Mouse (Mus musculus): ENCODE results near the gene AI413582. TPM values are rescaled to one million over a fixed set of nuclear protein-coding genes. Genes with fewer than 3 reads are reported as not detected.
A peak's percentile ranks its signal among the peaks of the same experiment; 100 is the strongest.

Gene AI413582
- polyA plus RNA-seq, 1 experiment from 2014 or later = 20.7 TPM

DNA sequence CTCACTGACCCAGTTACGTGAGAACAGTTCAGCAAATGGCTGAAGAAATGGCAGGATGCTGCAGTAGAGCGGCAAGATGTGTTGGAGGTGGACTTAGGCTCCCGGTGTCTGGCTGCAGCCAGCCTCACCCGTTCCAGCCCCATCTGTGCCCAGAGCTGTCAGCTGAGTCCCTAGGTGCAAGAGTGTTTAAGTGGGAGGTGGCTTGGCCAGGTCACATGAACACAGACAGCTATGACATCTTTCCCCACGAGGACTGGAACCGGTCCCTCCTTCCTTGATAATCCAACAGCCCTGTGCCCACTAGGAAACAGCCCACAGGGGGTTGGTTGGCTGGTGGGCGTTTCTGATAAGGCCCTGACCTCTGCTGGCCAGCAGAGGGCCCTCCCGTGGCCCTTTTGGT is 37.5 kb downstream of the AI413582 start:
- ATAC-seq (ENCODE audit: low FRiP score, low read depth) = no peak
- H3K27ac ChIP-seq (replicated peaks) = no peak overlapping the region
- 60% methylated on average over 8 of the region's 8 CpGs for WGBS

DNA sequence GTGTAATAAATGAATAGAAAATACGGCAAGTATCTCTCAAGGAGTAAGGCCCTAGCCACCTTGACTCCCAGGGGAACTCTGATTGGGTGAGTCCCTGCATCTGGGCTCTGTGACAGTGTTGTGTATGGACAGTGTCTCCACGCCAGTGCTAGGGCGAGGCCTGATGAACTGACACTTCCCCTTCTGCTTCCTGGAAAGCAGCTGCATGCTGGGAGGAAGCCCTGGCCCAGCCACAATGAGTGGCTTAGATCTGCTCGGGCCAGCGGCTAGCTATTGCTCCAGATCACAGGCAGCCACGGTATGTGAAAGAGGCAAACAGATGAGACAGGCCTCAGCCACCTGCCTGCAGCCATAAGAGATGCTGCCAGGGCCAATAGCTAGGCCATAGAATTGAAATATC is 38.4 kb downstream of the AI413582 start:
- H3K4me3 ChIP-seq = no peak overlapping the region
- 79% methylated on average over 6 of the region's 6 CpGs for WGBS
- H3K27ac ChIP-seq (replicated peaks) = no peak overlapping the region

More for the DNA sequence above, 37.5 kb downstream of the AI413582 start:
- Histone ChIP-seq H3K4me1 (no peaks in the 10 kb centered on the region), H3K27me3 (no peaks in the 10 kb centered on the region), H3K4me3 (no peak overlapping the region), H3K9ac (replicated peaks) (no peak overlapping the region), H3K4me2 (replicated peaks) (no peak overlapping the region), H3K9me3 (no peaks in the 10 kb centered on the region), H3K36me3 (no peaks in the 10 kb centered on the region)

GRCm38 (mm10) chr17:27523121-27523520 is 42.4 kb downstream of the AI413582 start:
- Histone ChIP-seq H3K27ac (replicated peaks) (no peak overlapping the region), H3K4me3 (no peak overlapping the region), H3K36me3 (no peaks in the 10 kb centered on the region), H3K4me1 (peaks cover 26% of the 10 kb centered on the region), H3K4me2 (replicated peaks) (no peak overlapping the region), H3K27me3 (peaks cover 34% of the 10 kb centered on the region), H3K9me3 (no peaks in the 10 kb centered on the region), H3K9ac (replicated peaks) (no peak overlapping the region)
- ATAC-seq (ENCODE audit: low FRiP score, low read depth) = no peak
- 38% methylated on average over 7 of the region's 7 CpGs for WGBS

More for the DNA sequence above, 38.4 kb downstream of the AI413582 start:
- ATAC-seq (ENCODE audit: low FRiP score, low read depth) = no peak
- Histone ChIP-seq H3K9me3 (no peaks in the 10 kb centered on the region), H3K4me1 (no peaks in the 10 kb centered on the region), H3K36me3 (no peaks in the 10 kb centered on the region), H3K27me3 (peaks cover 4% of the 10 kb centered on the region; the same call in 1 of the 2 replicates), H3K9ac (replicated peaks) (no peak overlapping the region), H3K4me2 (replicated peaks) (no peak overlapping the region)

DNA sequence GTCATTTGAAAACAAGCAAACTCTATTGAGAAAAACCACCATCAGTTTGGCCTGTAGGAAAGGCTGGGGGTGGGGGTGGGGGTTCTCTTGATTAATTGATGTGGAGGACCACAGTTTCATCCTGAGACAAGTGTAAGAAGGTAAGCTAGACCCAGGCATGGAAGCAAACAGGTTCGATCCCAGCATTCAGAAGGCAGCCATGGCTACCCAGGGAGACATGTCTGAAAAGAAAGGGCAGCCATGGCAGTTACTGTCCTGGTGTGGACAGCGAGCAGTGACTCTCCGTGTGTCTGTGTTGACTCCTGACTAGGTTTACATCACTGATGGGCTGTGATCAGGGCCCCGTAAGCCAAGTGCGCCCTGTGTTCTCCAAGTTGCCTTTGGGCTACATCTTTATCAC is 44.3 kb downstream of the AI413582 start, which contains the start of gene Grm4:
Gene Grm4 (minus strand): TSS at position 101 of the 400 bp plus-strand sequence.
- no peak within 1 kb of the TSS for H3K4me3 ChIP-seq
- ATAC-seq (ENCODE audit: low FRiP score, low read depth) = no peak

DNA sequence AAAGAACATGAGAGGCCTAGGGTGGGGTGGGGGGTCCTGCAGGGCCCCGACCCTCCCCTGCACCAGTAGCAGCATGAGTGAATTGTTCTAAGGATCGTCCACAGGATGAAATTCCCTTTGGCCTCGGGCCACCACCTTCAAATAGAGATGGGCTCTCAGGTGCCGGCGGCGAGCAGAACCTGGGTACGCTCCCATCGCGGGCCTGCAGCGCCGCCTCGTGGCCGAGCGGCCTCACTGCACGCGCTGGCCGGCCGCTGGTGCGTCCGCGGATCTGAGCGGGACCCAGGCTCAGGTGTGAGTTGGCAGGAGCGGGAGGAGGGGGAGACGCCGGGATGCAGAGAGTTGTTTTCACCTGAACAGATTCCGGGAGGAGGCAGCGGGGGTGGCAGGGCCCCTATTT is 45.0 kb downstream of the AI413582 start:
- no peak overlapping the region for H3K27ac ChIP-seq (replicated peaks)
- peaks cover 34% of the 10 kb centered on the region for H3K4me1 ChIP-seq
- ATAC-seq (ENCODE audit: low FRiP score, low read depth) = peak; percentile 49; the same call in 1 of the 2 replicates
- whole genome bisulfite sequencing = under 1% methylated on average over 27 of the region's 27 CpGs
- H3K9me3 ChIP-seq = no peaks in the 10 kb centered on the region
- H3K4me3 ChIP-seq = no peak overlapping the region
- H3K27me3 ChIP-seq = peaks cover 53% of the 10 kb centered on the region
- H3K4me2 ChIP-seq (replicated peaks) = peak overlapping the region; percentile 39
- no peaks in the 10 kb centered on the region for H3K36me3 ChIP-seq
- no peak overlapping the region for H3K9ac ChIP-seq (replicated peaks)

More for the DNA sequence above, 44.3 kb downstream of the AI413582 start, which contains the start of gene Grm4:
- Histone ChIP-seq H3K36me3 (no peaks in the 10 kb centered on the region), H3K27ac (replicated peaks) (0 out of 2 replicates have a peak within 1 kb of the TSS, but pooled peaks have one; percentile 35), H3K4me1 (peaks cover 34% of the 10 kb centered on the region), H3K27me3 (peaks cover 47% of the 10 kb centered on the region), H3K9me3 (no peaks in the 10 kb centered on the region), H3K9ac (replicated peaks) (no peak within 1 kb of the TSS), H3K4me2 (replicated peaks) (peak within 1 kb of the TSS; percentile 39)
- WGBS = 82% methylated on average over 5 of the region's 5 CpGs

- ATAC-seq (ENCODE audit: low FRiP score, low read depth) = peak; percentile 68; the same call in 1 of the 2 replicates
- Histone ChIP-seq H3K4me1 (peaks cover 39% of the 10 kb centered on the region), H3K27me3 (peaks cover 70% of the 10 kb centered on the region), H3K4me2 (replicated peaks) (peak overlapping the region; percentile 12), H3K36me3 (no peaks in the 10 kb centered on the region), H3K4me3 (no peak overlapping the region), H3K27ac (replicated peaks) (peak overlapping the region; percentile 78), H3K9me3 (no peaks in the 10 kb centered on the region), H3K9ac (replicated peaks) (no peak overlapping the region; the same call in 1 of the 2 replicates)
- 21% methylated on average over 15 of the region's 15 CpGs for WGBS
Observed at GRCm38 (mm10) chr17:27518700-27519595, 46.6 kb downstream of the AI413582 start.

DNA sequence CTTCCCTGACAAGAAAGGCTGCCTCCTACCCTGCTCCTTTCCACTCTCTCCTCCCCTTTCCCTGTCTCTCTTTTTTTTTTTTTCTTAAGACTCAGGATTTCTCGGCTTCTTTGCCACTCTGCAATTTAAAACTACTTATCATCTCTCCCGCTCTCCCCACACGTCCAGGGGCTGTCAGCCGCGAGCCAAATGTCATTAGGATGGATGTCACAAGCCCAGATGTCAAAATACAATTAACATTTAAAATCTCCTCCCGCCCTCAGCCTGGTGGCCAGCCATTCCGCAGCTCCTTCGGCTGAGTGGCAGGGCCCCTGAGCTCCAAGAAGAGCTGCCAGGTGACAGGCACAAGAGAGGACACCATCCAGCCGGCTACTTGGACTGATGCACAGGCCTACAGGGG is 47.3 kb downstream of the AI413582 start:
- Histone ChIP-seq H3K36me3 (no peaks in the 10 kb centered on the region), H3K9ac (replicated peaks) (no peak overlapping the region), H3K4me3 (no peak overlapping the region), H3K4me1 (peaks cover 45% of the 10 kb centered on the region), H3K9me3 (no peaks in the 10 kb centered on the region), H3K27ac (replicated peaks) (peak overlapping the region; percentile 78), H3K4me2 (replicated peaks) (no peak overlapping the region), H3K27me3 (peaks cover 76% of the 10 kb centered on the region)
- 14% methylated on average over 9 of the region's 9 CpGs for WGBS
- no peak for ATAC-seq (ENCODE audit: low FRiP score, low read depth)

DNA sequence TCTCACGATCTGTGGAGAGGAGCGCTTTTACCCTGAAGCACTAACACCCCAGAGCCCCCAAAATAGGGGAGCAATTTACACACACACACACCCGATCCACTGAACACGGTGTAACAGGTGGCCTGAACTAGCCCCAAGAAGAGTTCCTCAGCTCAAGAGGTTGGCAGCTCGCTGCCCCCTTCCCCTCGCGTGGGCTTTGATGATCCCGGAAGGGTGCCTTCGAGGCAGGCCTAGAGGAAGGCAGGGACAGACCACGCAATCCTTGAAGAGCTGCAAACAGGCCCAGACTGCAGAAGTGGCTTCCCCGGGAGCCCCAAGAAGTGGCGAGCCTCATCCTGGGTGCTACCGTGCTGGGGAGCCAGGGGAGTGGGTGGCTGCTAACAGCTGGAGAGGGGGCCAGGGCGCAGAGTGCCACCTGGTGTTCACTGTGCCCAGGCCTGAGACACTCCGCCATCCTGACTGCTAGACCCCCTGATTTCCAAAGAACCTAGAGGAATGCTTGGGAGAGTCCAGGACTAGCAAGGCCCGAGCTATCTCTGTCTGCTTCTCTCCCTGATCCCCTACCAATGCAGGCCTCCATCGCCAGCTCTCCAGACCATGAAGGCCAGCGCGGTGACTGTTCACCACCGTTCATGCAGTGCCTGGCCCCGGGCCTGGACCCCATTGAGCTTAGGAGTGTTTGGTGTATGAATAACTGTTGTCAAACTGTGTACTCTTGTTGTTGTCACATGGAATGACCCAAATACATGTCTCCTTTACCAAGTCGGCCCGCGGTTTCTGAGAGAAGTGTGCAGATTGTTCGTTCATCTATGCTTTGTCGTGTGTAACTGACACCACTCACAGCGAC is 51.4 kb downstream of the AI413582 start:
- peaks cover 89% of the 10 kb centered on the region for H3K27me3 ChIP-seq
- peak overlapping the region; percentile 85; the same call in 1 of the 2 replicates for H3K9ac ChIP-seq (replicated peaks)
- H3K9me3 ChIP-seq = no peaks in the 10 kb centered on the region
- peak overlapping the region; percentile 98 for H3K4me2 ChIP-seq (replicated peaks)
- 29% methylated on average over 27 of the region's 27 CpGs for WGBS
- no peak overlapping the region for H3K27ac ChIP-seq (replicated peaks)
- no peak for ATAC-seq (ENCODE audit: low FRiP score, low read depth)
- H3K4me3 ChIP-seq = peak overlapping the region; percentile 70
- H3K36me3 ChIP-seq = no peaks in the 10 kb centered on the region
- H3K4me1 ChIP-seq = peaks cover 64% of the 10 kb centered on the region

Other genes with a start within 250 kb of the AI413582 start
- gene Grm4, start 44.4 kb downstream of the AI413582 start, polyA plus RNA-seq (2016; fragmentation: Nextera tagmentation; extraction: Ambion mirVana) = 4.2 and 5.7 TPM in 2 replicates
- 213 and 215 TPM in 2 replicates for gene Hmga1, start 9.3 kb downstream of the AI413582 start, polyA plus RNA-seq (2016; fragmentation: Nextera tagmentation; extraction: Ambion mirVana)
- gene Nudt3, start 57.7 kb upstream of the AI413582 start, polyA plus RNA-seq (2016; fragmentation: Nextera tagmentation; extraction: Ambion mirVana) = 189 and 196 TPM in 2 replicates
- not detected in 2 replicates for gene RPS10-NUDT3, start 69.5 kb upstream of the AI413582 start, polyA plus RNA-seq (2016; fragmentation: Nextera tagmentation; extraction: Ambion mirVana)
- 694 and 702 TPM in 2 replicates for gene Rps10, start 70.9 kb upstream of the AI413582 start, polyA plus RNA-seq (2016; fragmentation: Nextera tagmentation; extraction: Ambion mirVana)
- gene Pacsin1, start 89.8 kb upstream of the AI413582 start, polyA plus RNA-seq (2016; fragmentation: Nextera tagmentation; extraction: Ambion mirVana) = 6.3 and 6.7 TPM in 2 replicates
- gene Spdef, start 163.2 kb upstream of the AI413582 start, polyA plus RNA-seq (2016; fragmentation: Nextera tagmentation; extraction: Ambion mirVana) = 0.39 and 0.40 TPM in 2 replicates

Data from midbrain, embryonic 12.5 days (tissue).